Mouse (Mus musculus) hematopoietic stem cell, adult 5-6 weeks (primary cell): ENCODE measurements around the gene Paxbp1. TPM values are rescaled to one million over a fixed set of nuclear protein-coding genes. Genes with fewer than 3 reads are reported as not detected.

Source experiments
- ATAC-seq, 2 experiments: fragments of 125-278 bp in 1 of 2; replicated peaks in 1 of 2; 2 replicates each; pipeline ENCODE4 v1.8.0; 2016 to 2017; ENCODE audit warnings: inconsistent platforms in 2 of 2, mild to moderate bottlenecking in 2 of 2, moderate number of reproducible peaks in 2 of 2, low read depth in 1 of 2, moderate TSS enrichment in 1 of 2; ENCODE audit not compliant: low FRiP score in 2 of 2, poor library complexity in 2 of 2, severe bottlenecking in 2 of 2, insufficient read depth in 1 of 2, low TSS enrichment in 1 of 2
- total RNA-seq: library from RNA; stranded (forward); fragments of 172-1452, 232-1000 nt; gene quantifications from 2 replicates; pipeline ENCODE4 v1.2.3, GENCODE M21; 2017

Gene Paxbp1
- total RNA-seq, 1 experiment from 2014 or later, result 140 TPM

DNA sequence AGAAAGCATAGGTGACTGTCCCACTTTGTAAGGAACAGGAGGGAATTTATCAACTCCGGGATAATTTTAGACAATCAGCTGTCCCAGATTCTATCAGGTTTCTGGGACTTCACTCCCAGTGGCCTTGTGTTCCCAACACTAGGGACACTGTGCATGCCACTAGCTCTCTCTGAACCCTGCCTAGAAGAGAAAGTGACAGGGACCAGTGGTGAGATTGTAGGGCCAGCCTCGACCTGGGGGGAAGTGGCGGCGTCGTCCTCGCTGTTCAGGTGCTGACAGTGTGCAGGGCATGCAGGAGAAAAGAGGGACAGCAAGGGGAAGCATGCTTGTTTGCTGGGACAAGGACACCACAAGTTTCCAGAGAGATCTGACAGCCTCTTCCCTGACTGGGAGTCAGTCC, 13.4 kb upstream of the Paxbp1 start:
- no peak for ATAC-seq

DNA sequence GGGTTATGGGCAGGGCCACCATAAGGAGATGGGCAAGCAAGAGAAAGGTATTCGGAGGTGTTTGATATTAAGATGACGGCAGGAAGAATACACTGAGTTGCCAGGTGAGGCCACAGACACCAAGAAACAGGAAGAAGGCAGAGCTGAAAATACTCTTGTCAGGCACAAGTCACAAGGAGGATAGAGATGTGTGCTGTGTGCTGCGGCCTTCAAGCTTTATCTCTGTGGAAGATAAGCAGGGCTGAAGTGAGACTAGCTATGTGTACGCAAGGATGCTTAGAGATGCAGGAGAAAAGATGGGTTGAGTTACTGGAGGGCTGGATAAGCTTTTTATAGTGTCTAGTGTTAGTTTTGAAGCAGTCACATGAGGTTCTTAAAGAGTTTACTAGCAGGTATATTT, 12.9 kb upstream of the Paxbp1 start:
- ATAC-seq, result no peak

DNA sequence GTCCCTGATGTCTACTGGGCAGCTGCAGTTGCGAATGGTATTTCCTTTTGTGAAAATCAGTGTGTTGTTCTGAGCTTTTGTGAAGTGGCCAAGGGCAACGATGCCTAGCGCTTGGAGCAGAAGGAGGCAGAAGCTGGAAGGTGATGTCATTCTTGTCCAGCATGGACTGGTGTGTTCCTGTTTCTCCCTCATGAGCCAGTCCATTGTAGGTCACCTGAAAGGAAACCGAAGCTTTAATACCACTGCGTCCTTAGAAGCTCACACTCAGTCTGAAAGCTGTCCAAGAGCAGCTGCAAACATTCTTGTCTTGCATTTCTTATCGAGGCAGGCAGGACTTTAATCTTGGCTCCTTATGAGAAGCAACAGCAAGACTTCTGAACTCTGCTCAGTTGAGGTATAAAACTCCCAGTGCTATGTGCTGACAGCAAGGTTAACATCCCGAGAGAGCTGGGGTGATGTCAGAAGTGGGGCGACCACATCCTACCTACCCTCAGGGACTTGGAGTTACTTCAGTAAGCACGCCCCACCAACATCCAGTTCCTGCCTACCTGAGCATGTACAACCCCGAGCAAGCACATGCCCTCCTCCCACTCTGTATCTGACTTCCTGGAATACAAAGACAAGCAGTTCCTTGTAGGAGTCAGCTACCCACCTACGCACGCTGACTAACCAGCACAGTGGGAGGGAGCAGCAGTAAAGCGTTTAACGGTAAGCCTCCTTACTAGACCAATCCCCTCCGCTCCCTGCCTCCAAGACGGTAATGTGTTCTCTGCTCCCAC, 11.9 kb upstream of the Paxbp1 start:
- peak; percentile 87 to 91 for ATAC-seq

DNA sequence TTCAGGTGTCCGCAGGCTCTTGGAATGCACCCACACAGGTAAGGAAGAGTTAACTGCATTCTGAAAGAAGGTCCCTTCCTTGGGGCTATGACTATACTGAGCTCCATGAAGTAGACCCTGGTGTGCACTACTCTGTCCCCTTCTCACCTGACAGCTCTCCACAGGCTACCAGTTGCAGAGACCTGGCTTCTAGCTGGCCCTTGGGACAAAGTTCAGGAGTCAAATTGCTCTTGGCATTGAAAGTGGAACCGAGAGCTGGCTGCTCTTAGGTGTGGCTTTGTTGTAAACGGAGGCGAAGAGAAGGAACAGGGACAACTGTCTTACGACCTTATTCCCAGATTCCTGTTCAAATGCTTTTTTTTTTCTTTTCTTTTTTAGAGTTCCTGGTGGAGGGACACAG, 10.8 kb upstream of the Paxbp1 start:
- no peak for ATAC-seq

DNA sequence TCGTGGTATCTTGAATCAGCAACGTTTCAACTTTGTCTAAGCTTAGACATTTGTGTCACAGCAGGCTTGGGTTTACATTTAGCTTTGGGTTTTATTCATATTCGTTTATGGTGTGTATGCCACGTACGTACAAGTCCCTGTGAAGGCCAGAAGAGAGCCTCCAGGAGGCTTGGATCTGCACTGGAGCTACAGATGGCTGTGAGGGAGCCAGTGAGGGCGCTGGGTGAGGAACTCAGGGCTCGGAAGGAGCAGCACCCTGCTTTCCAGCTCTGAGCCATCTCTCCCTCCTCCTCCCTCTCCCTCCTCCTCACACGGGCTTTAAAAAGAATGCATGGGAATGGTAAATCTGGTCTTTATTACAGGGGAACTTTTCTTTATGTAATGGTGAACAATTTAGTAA, 9.3 kb upstream of the Paxbp1 start:
- no peak for ATAC-seq

DNA sequence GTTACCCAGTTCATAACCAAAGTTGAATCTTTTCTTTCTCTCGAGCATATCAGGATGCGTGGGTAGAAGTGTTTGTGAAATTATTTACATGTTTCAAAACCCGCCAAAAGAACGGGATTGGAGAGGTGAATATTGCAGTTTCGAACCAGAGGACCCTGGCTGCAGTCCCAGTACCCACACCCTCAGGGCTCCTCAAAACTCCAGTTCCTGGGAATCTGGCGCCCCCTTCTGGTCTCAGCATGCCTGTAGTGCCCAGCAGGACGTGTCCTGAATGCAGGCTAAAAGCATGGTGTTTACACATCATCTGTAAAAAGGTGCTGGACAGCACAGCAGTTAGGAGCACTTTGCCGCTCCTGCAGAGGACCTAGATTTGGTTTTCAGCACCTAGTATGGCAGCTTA, 1.2 kb upstream of the Paxbp1 start:
- ATAC-seq, result no peak

DNA sequence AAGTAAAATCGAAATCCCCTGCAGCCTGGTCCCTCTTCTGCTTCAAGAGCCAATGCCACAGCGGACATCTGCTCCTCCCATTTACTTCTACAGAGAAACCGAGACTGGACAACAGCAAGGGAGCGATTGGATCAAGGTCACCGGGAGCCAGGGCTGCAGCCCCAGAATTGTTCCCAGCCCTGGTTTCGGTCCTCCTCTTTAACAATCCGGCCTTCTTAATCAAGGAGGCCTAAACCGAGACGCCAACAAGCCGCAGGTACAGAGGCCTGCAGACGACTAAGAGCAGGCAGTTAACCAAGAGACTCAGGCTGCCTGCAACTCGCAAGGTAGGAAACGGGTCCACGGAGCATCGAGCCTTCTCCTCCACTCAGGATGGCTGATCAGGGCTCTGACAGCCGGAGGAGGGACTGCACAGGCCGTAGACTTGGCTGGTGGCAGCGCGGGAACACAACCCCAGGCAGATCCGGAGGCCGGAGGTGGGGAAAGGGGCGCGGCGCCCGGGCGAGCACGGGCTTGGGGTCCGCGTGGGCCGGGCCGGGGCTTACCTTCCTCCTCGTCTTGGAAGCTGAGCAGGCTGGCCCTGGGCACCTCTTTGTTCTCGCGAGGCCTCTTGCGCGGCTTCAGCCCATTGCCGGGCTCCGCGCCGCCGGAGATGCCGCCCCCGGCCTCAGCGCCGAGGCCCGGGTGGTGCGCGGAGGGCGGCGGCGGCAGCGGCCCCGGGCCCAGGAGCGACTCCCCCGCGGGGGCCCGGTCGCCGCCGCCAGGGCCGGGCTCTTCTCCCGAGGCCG, 688 bp downstream of the Paxbp1 start:
- peak; percentile 54 to 59 for ATAC-seq

DNA sequence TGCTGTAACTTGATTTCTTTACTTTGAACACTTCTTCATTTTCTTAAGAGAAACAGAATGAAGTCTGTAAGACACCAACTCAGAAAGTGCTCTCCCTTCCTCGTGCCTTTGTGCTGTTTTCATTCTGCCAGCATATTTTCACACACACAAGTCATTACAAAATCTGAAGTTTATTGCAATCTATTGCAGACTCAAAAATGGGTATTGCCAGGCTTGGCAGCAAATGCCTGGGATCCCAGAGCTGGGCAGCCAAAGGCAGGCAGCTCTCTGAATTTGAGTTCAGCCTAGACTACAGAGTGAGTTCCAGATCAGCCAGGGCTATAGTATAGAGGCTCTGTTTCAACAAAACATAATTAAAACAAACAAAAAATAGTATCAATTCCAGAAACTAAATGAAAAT, 1.7 kb downstream of the Paxbp1 start:
- ATAC-seq, result no peak

DNA sequence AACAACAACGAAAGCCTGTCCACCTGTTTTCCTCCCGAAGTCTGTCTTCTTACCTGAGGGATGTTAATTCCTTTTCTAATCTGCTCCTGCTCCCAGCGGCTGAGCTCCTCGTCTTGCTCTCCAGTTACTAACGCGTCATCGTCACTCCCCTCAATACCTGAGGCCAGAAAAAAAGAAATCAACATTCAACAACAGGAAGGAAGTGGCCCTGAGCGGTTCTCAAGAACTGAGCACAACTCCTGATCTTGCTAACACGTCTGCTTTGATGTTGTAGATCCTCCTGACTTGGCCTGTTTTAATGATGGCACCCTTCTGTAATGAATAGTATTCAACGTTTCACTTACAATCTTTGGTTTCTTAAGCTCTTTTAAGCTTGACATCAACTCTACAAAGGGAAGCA, 8.5 kb downstream of the Paxbp1 start:
- ATAC-seq, result no peak

DNA sequence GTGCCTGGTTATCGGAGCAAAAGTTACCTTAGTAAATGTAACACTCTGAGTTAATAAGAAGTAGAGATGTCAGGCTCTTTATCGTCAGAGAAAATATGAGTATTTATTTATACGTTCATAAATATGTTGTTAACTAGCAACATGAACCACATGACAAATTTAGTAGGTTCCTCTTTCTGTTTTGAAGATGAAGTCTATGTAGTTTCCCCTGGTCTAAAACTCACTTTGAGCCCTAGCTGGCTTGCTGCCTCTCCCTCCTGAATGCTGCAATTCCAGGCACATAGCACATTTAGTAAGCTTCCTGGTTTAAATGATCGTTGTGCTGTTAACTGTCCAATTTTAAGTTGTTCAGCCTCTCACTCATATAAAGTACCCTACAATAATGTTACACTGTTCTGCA, 13.6 kb downstream of the Paxbp1 start:
- ATAC-seq, result no peak

DNA sequence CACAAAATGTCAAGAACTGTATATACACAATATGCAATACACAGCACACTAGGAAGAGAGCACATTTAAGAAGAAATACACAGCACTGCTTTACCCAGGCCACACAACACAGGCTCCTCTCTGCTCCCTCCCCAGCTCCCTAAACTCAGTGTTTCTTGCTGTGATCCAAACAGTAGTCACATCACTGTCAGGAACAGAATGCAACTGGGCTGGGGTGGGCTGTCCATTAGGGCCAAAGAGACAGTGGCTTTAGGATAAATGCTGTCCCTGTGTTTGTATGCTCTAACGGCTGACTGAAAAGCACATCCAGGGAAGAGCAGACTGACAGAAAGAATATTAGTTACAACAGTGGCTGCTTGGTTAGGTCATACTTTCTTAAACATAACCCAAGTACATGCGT, 14.4 kb downstream of the Paxbp1 start:
- ATAC-seq, result no peak

DNA sequence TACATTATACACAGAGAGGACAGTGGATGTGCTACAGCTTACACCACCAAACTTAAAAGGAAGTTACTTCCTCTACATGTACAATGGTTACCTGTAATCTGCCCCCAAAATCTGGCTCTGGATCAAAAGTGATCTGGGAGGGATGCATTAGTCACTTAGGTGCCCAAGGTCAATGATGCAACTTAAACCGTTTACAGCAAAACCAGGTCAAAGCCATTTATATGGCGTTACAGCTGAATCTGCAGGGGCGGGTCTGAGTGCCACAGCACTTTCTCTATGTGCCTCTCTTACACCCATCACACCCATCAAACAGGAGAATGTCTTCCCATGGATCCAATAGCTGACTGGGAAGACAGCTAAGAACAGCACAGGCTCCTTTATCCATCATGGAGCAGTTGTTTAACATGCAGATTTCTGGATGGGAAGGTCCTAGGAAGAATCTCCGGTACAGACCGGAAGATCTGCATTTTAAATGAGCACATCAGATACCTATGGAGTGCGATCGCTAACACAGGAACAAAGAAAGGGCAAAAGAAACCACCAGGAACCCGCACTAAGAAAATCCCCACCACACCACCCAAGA, 15.1 kb downstream of the Paxbp1 start:
- ATAC-seq, result no peak

DNA sequence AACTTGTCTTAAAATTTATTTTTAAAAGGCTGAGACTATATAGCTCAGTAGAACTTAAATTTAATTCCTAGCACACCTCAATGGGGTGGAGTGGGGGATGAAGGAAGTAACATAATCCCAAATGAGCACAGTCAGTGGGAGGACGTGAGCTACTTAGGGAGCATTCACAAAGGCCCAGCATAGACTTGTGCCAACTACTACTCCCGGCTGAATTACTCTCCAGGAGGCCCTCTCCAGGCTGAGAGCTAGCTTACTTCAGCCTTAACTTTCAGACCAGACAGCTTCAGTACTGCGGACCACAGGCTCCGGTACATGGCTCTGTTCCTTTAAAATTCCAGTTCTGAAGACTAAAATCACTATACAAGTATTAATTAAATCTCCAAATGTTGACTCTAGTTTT, 18.1 kb downstream of the Paxbp1 start:
- no peak for ATAC-seq

DNA sequence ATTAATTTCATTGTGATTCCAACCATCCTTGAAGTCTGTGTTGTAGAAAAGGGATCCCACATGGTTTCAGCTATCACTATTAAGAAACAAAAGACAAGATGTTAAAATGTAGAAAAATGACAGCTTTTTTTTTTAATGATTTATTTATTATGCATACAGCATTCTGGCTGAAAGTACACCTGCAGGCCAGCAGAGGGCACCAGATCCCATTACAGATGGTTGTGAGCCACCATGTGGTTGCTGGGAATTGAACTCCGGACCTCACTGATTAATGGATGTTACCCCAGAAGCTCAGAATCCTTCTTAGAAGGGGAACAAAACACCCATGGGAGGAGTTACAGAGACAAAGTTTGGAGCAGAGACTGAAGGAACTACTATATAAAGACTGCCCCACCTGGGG, 21.0 kb downstream of the Paxbp1 start:
- ATAC-seq, result no peak

DNA sequence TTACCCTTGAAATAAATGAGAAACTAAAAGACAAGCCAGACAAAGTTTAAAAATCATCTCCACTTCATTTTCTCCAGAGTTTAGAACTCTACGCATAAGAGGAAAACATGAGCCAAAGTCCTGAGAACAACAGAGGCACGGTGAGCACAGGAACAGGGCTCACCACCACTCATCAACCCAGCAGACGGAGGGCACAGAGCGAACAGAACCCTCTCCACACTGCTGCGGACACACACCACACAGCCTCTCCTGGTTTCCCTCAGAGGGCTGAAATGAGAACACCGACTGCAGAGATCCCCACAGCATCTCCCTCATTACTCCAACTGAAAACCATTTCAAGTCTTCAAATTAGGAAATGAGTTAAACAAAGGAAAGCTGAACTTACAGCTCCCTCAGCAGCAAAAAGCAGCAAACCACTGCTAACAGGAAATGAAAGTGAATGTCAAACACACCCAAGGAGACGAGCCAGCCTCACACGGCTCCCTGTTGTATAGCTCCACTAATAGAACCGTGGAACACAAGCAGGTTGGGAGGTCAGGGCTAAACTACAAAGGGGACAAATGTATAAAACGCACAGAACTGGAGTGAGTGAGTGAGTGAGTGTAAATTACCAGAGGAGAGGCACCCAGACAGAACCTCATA, 23.4 kb downstream of the Paxbp1 start:
- ATAC-seq, result no peak

DNA sequence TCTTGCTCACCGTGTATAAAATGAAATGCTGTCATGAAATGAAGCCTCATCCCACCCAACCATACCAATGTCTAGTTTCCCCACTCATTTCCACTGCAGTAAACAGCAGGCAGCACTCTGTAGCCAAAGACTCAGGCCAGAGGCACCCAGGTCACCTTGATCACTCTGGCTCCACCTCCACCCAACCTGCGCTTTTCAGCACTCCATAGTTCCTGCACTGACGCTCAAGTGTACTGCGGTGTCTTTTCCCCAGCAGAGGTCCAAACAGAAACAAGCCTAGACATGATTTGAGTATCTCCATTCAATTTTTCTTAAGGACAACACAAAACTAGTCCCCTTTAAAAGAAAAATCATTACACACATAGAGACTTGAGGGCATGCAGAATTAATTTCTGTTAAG, 24.9 kb downstream of the Paxbp1 start:
- no peak for ATAC-seq

DNA sequence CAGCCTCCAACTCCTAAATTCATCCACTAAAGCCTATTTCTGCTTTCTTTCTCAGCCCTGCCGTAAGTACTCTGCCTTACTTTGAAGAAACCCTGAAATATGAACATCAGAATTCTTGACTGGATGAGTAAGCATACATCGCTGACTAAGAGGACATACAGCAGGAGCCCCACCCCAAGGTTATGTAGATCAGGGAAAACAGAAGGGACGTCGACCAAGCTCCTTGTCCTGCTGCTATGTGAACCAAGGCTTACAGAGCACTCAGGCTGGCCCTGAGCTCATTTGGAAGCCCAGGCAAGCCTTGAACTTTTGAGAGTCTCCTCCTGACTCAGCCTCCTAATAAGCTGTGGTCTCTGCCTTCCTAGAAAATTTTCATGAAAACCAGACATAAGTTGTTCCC, 28.6 kb downstream of the Paxbp1 start:
- no peak for ATAC-seq

DNA sequence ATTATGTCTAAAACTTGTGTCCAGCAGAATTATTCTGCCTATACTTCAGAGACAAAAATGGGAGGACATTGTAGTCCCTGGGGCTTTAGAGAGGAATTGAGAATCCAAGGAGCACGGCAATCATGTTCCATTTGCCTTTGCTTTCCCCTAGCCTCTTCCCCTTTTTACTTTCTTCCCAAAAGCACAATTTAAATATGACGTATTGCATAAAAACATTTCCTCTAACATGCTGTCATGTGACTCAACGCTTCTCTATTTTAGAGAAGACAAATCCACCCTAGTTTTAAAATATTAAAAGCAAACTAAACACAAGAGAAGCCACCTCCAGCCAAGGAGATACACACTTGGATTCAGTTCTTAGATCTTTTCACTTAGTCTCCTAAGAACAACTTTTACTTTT, 32.5 kb downstream of the Paxbp1 start:
- peak; percentile 59 to 62; a peak in 3 of 4 replicates for ATAC-seq
